Mouse (Mus musculus): ENCODE measurements around the gene Arl4d. TPM values are rescaled to one million over a fixed set of nuclear protein-coding genes. Genes with fewer than 3 reads are reported as not detected.

Arl4d gene
- polyA plus RNA-seq (2012; rRNA removed), result 27.0 and 36.2 TPM in 2 replicates

DNA sequence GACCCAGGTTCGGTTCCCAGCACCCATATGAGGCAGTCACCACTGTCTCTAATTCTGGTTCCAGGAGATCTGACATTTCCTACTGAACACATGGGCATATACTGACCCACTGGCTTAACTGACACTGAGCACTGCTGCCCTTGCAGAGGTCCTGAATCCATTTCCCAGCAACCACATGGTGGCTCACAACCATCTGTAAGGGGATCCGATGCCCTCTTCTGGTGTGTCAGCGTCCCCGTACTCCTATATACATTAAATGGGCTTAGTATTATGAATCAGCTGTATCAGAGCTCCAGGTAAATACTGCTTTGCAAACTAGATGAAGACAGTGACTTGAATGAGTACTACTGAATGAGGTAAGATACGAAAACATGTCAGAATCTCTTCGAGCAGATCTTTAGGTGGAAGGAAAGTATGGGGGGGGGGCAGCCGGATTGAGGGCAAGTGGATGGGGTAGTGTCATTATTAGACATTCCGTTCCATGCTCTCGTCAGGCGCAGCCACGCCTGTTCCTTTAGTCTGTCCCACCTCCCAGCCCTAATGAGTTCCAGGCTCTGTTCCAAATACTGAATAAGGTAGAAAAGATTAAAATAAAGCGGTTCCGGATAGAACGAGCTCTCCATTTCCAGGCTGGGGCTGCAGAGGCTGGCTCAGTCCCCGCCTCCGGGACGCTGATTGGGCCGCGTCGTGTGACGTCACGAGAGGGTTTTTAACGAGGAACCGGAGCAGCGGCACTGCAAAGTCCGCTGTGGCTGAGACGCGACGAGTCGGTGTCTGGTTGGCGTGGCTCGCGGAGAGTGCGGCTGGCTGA, at the start of gene Arl4d:
Arl4d (plus strand) TSS at position 717 of the 811 bp plus-strand sequence.

DNA sequence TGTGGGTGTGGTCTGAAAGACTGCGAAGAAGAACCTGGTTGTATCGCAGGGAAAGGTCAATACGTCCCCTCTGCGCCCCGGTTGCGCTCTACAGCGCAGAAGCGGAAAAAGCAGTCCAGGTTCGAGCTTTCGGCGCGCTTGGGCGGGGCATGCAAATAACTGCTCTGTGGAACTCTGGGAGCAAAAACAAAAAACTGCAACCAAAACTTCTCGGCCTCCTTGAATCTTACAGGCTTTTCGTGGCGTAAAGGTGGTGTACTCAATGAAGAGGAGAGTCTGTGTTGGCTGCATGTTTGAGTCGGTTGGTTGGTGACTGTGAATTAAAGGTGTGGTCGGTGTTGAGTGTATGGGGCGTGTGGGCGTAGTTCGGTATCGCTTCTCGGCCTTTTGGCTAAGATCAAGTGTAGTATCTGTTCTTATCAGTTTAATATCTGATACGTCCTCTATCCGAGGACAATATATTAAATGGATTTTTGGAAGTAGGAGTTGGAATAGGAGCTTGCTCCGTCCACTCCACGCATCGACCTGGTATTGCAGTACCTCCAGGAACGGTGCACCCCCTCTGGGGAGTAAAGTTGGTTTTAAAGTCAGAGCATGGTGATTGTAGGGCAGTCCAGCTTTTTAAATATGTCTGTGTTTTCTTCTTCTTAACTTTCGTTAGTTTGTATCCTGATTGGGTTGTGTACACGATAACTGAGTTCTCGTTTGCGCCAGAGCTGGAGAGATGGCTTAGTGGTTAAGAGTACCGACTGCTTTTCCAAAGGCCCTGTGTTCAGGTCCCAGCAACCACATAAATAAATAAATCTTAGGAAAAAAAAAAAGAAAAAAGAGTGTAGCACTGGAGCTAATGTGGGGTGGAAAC, 38.1 kb upstream of the Arl4d start, which contains the start of gene Rdm1:
Rdm1 (plus strand) TSS at position 201 of the 862 bp plus-strand sequence.

Other genes with a start within 250 kb of the Arl4d start
- 49.2 and 49.6 TPM in 2 replicates for gene Aarsd1, start 247.9 kb upstream of the Arl4d start, polyA plus RNA-seq (2012; rRNA removed)
- 4.1 and 4.2 TPM in 2 replicates for gene Gm27029, start 240.7 kb upstream of the Arl4d start, polyA plus RNA-seq (2012; rRNA removed)
- 29.8 and 30.1 TPM in 2 replicates for gene Rundc1, start 240.5 kb upstream of the Arl4d start, polyA plus RNA-seq (2012; rRNA removed)
- gene Ptges3l, start 240.2 kb upstream of the Arl4d start, polyA plus RNA-seq (2012; rRNA removed), result 2.3 and 5.0 TPM in 2 replicates
- 841 and 842 TPM in 2 replicates for gene Rpl27, start 223.2 kb upstream of the Arl4d start, polyA plus RNA-seq (2012; rRNA removed)
- gene Ifi35, start 217.1 kb upstream of the Arl4d start, polyA plus RNA-seq (2012; rRNA removed), result 6.2 and 7.4 TPM in 2 replicates
- 118 and 125 TPM in 2 replicates for gene Rnd2, start 200.5 kb upstream of the Arl4d start, polyA plus RNA-seq (2012; rRNA removed)
- 162 and 171 TPM in 2 replicates for gene Vat1, start 199.3 kb upstream of the Arl4d start, polyA plus RNA-seq (2012; rRNA removed)
- 2.2 and 2.7 TPM in 2 replicates for gene Brca1, start 113.6 kb upstream of the Arl4d start, polyA plus RNA-seq (2012; rRNA removed)
- 100 and 103 TPM in 2 replicates for gene Nbr1, start 113.4 kb upstream of the Arl4d start, polyA plus RNA-seq (2012; rRNA removed)
- 3.3 and 3.5 TPM in 2 replicates for gene Tmem106a, start 83.3 kb upstream of the Arl4d start, polyA plus RNA-seq (2012; rRNA removed)
- not detected in 2 replicates for gene Gm11634, start 66.3 kb upstream of the Arl4d start, polyA plus RNA-seq (2012; rRNA removed)
- 8.6 and 12.8 TPM in 2 replicates for gene Rdm1, start 38.3 kb upstream of the Arl4d start, polyA plus RNA-seq (2012; rRNA removed)
- 24.2 and 25.9 TPM in 2 replicates for gene Dhx8, start 67.4 kb downstream of the Arl4d start, polyA plus RNA-seq (2012; rRNA removed)
- 16.5 and 21.5 TPM in 2 replicates for gene Etv4, start 119.8 kb downstream of the Arl4d start, polyA plus RNA-seq (2012; rRNA removed)
- gene Meox1, start 228.8 kb downstream of the Arl4d start, polyA plus RNA-seq (2012; rRNA removed), result 0.73 and 1.2 TPM in 2 replicates

All from central nervous system, embryonic 18 days (tissue).